Mouse (Mus musculus): ENCODE measurements at regions not wholly inside any gene's neighbourhood (a gene's known extent, or its start where the extent isn't known, plus 50 kb on each side); places are given as distances from the start of the nearest gene placed in this dataset.

DNA sequence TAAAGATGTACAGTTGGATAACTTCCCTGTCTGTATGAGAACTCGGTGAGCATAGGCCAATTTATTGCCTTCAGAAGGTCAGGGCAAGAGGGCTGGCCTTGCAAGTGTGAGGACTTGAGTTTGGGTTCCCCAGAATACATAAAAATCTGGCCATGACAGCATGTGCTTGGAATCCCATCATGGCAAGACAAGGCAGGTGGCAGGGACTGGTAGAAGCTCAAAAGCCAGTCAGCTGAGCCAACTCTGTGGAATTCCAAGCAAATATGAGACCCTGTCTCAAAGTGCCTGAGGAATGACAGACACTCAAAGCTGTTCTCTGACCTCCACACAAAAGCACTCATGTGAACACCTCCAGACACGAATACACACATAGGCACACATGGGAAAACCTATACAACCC is 231.1 kb downstream of the Ccdc91 start:
- TF ChIP-seq CTCF (conservative IDR thresholded peaks at IDR 0.05 in 1 of 2, IDR thresholded peaks at IDR 0.05 in 1 of 2; ENCODE audit: low read depth in 2 of 2, low read length in 2 of 2), result no peak
- no peak for TF ChIP-seq POLR2A (IDR thresholded peaks at IDR 0.05; ENCODE audit: low read depth, low read length)
- TF ChIP-seq NELFE (IDR thresholded peaks at IDR 0.05; ENCODE audit: low read depth, low read length), result no peak
- TF ChIP-seq POLR2AphosphoS2 (IDR thresholded peaks at IDR 0.05; ENCODE audit: low read depth, low read length), result no peak
- no peak for TF ChIP-seq USF1 (IDR thresholded peaks at IDR 0.05; ENCODE audit: low read depth, low read length)
- TF ChIP-seq MYC (IDR thresholded peaks at IDR 0.05; ENCODE audit: low read depth, low read length), result no peak
- TF ChIP-seq TBP (conservative IDR thresholded peaks at IDR 0.05; ENCODE audit: low read depth, low read length), result no peak
- TF ChIP-seq EP300 (IDR thresholded peaks at IDR 0.05; ENCODE audit: low read length), result no peak
- no peak for TF ChIP-seq ZKSCAN1 (IDR thresholded peaks at IDR 0.05; ENCODE audit: borderline replicate concordance, low read depth, low read length)
- no peak for TF ChIP-seq BHLHE40 (IDR thresholded peaks at IDR 0.05; ENCODE audit: low read depth, low read length)
- no peak for TF ChIP-seq TCF12 (IDR thresholded peaks at IDR 0.05; ENCODE audit: low read depth, low read length)
- no peak for TF ChIP-seq USF2 (conservative IDR thresholded peaks at IDR 0.05; ENCODE audit: low read depth, low read length)
- no peak for TF ChIP-seq HCFC1 (IDR thresholded peaks at IDR 0.05; ENCODE audit: low read depth, low read length)

Data from CH12.LX (cell line).